ENCODE assay signal across 19 mouse cellular contexts in genomic region chr4:13516991-13517390, GRCm38 (mm10).
"Had no signal": no experiment of that assay in that cellular context is flagged by ENCODE, and none has a peak within 500 bp of the region (broad histone marks: within the 10 kb centered on the region; RNA-seq: fewer than 3 reads in every experiment).

No protein-coding gene starts in this region.

- DNase-seq: kidney, postnatal 36 days; layer of hippocampus, postnatal 36 days; left cerebral cortex, postnatal 4 days; lung, adult 18-20 months; lung, postnatal 10 days; lung, postnatal 36 days; thymus, adult 18-20 months; thymus, postnatal 36 days had no signal

- H3K27me3 ChIP-seq: limb, embryonic 12.5 days; limb, embryonic 15.5 days; liver, embryonic 12.5 days; liver, embryonic 15.5 days; lung, embryonic 15.5 days; megakaryocyte, embryonic 14.5 days; midbrain, embryonic 13.5 days; neural tube, embryonic 13.5 days had no signal

- H3K4me3 ChIP-seq: left cerebral cortex, adult 2 months; limb, embryonic 12.5 days; limb, embryonic 15.5 days; liver, embryonic 12.5 days; liver, embryonic 15.5 days; lung, embryonic 15.5 days; megakaryocyte, embryonic 14.5 days; midbrain, embryonic 10.5 days; midbrain, embryonic 13.5 days; myocyte; neural tube, embryonic 13.5 days had no signal

- H3K36me3 ChIP-seq: limb, embryonic 12.5 days; limb, embryonic 15.5 days; liver, embryonic 12.5 days; liver, embryonic 15.5 days; lung, embryonic 15.5 days; midbrain, embryonic 10.5 days; midbrain, embryonic 13.5 days; neural tube, embryonic 13.5 days had no signal
